Mouse (Mus musculus) heart, postnatal 25 days (tissue): ENCODE results near the gene Mvb12a. TPM values are rescaled to one million over a fixed set of nuclear protein-coding genes. Genes with fewer than 3 reads are reported as not detected.
"Not testable (repeated sequence)": the region's sequence is repeated elsewhere in the genome, so short reads cannot be mapped to it uniquely, and the experiment has no call there.

Experiments
- DNase-seq: peaks from one replicate; pipeline ENCODE4 v3.0.0; 2022; ENCODE audit warnings: low spot score
- intact Hi-C: fragments of 180-260 bp; cut with DNase I; formaldehyde crosslinking; loops from one replicate; pipeline ENCODE4 v1.15.1; 2025
- total RNA-seq, 2 experiments: library from RNA; stranded (reverse); gene quantifications; 2 replicates each; pipeline ENCODE4 v1.2.3; 2021

Mvb12a gene
- total RNA-seq, 2 experiments from 2014 or later: 27.0 to 31.1 TPM

DNA sequence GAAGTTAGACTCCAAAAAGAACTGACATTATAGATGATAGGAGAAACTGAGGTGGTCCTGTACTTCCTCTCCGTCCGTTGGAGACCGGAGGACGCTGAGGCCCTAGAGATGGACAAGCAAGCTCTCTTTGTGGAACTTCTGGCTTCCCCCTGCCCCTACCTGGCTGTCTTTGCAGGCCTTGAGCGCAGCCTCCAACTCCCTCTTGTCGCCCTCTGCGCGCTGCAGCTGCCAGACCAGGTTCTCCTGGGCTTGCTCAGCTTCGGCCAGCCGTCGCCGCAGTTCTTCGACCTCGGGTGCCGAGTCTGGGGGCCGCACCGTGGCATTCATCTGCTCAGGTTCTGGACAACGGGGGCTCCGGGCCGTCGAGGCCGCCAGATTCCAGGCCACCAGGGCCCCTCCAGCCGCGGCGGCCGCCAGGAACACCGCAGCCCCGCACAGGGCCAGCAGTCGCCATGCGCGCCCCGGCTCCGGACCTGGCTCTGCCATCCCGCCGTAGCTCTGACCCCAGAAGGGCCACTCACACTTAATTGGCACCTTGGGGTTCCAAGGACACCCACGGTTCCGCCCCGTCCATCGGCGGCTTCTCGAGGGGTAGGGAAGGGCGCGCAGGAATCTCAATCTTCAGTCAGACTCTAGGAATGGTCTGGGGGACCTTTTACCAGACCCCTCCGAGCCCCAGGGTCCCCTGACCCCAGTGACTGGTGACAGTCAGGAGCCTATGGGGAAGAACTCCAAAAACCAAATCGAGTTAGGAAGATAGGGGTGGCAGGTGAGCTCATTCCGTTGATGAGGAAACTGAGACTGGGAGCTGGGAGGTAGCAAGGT lies 17.3 kb upstream of the Mvb12a start, which contains the start of gene Ccdc194:
Gene Ccdc194, minus strand, starts transcription at position 486 of the 825 bp plus-strand sequence.
- no peak for DNase-seq
- intact Hi-C loops: no loop called here

DNA sequence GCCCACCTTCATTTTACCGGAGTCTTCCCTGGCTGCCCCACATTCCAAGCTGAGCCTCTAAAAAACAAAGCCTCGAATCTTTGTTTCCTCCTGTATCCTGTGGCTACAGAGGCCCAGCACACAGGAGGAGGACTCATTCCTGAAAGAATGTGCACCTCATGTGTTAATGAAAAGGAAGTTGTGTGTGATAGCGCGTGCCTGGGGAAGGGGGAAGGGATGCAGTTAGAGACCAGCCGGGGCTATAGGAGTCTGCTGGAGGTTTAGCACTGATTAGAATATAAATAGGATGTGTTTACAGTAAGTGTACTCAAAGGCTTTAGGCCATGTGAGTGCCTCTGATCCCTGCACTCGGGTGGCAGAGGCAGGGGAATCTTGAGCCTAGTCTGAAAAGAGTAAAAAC lies 16.4 kb upstream of the Mvb12a start:
- intact Hi-C loops: no loop called here

DNA sequence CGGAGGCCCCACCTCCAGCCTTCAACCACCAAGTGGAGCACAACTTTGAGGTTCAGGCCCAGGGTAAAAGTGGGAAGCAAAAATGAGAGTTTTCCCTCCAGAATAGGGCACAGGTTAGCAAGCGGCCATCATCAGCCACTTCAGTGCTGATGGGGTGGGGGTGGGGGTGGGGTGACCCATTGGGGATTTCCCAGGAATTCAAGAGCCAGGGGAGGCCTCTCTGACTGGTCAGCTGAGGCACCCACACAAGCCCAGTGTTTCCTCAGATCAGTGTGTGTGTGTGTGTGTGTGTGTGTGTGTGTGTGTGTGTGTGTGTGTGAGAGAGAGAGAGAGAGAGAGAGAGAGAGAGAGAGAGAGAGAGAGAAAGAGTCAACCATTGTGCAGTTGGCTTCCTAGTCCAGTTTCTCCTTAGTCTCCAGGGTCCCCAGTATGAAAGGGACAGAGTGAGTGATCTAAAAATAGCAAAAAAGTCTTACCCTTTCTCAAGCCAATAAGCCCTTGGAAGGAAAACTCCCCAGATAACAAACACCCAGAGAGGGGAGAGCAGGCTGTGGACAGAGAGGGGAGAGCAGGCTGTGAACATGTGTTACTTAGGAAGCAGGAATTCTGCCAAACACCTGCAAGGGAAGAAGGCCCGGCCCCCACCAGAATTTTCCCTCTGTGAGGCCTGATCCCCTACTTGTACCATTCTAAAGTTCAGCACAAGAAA lies 15.4 kb upstream of the Mvb12a start:
- DNase-seq: no peak
- intact Hi-C loops: no loop called here

More for the DNA sequence above, 16.4 kb upstream of the Mvb12a start:
- DNase-seq: no peak

DNA sequence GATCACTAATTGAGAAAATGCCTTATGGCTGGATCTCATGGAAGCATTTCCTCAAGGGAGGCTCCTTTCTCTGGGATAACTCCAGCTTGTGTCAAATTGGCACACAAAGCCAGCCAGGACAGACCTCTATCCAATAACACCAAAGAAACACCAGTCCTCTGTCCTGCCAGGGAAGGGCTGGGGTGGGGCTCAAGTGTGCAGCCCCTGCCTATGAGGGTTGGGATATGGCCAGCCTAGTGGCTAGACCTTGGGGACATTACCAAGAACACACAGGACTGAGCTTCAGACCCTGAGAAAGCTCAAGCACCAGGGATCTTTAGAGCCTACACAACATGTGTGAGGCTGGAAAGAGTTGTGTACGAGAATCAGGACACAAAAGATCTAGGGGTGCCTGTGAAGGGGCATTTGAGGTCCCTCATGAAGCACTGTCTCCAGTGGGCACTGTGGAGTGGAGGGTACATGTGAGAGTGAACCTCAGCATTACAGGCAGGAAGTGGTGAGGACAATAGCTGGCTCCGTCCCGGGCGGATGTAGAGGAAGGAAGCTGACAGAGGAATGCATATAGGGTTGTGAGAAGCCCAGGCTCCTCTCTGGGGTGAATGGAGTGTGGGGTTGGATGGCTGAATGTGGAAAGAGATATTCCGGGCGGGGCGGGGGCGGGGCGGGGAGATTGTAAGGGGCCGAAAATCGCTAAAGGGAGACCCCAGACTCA lies 14.2 kb upstream of the Mvb12a start:
- DNase-seq: peak; percentile 43
- intact Hi-C loops: no loop called here

DNA sequence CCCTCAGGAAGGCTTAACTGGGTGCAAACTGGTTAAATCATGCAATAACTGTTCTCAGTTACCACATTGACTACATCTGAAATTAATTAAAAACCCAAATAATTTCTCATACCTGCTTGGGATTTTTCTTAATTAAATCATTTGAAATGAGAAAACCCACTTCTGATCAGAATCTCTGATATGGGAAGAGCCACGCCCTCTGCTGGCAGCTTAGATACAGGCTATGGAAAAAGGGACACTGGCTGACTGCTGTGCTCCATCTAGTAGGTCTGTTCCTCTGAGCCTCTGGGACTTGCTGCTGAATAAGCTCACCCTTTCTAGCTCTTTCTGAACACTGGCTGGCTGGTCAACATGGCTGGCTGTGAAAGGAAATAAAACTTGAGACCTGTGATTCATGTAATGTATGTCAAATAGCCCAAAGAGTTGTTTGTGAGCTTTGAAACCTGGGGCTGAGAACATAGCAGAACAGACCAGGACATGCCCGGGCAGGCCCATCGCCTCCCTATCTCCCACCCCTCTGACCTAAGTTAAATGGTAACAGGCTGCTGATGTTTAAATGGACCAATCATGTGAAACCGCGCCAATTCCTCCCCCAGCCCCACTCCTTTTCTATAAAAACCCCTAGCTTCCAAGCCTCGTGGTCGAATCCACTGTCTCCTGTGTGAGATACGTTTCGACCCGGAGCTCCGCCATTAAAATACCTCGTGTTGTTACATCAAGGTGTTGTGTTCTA lies 11.8 kb upstream of the Mvb12a start:
- DNase-seq: not testable (repeated sequence)

DNA sequence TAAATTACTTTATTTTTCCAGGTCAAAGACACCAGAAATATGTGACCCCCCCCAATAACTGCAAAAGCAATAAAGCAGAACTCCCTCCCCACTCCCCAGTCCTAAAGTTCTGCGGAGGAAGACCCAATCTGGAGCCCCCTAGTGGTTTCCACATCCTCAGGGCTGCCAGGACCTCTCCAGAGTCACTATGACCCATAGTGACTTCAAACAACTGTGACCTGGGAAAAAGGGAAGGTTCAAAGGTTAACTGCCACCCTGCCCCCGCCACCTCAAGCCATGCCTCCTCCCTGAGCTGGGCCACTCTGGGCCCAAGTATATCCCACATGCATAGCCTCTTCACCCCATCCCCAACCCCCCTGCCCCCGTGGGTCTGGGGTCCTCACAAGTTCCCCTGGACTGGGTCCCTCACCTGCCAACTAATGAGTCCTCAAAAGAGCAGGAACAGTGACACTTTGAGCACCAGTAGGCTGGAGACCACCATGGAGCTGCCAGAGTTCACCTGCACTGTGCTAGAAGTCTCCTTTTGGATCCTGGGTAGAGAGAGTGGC lies 8.4 kb upstream of the Mvb12a start:
- no peak for DNase-seq
- intact Hi-C loops: no loop called here

More for the DNA sequence above, 11.8 kb upstream of the Mvb12a start:
- intact Hi-C loops: not testable (repeated sequence)

DNA sequence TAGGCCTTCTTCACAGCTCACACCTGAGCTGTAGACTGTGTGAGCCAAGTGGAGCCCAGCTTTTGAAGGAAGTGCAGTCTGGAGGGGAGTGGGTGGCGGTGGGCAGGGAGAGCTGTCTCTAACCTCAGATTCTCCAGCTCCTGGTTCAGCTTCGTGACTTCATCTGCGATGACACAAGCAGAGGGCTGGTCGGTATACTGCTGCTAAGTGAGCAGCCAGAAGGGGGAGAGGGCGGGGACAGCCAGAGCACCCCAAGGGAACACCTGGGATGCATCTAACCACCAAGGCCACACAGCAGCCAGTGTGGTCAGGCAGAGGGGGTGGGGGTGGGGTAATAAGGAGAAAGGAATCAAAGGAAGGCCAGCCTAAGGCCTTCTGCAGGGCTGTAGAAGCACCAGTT lies 7.1 kb upstream of the Mvb12a start:
- no peak for DNase-seq
- intact Hi-C loops: no loop called here

DNA sequence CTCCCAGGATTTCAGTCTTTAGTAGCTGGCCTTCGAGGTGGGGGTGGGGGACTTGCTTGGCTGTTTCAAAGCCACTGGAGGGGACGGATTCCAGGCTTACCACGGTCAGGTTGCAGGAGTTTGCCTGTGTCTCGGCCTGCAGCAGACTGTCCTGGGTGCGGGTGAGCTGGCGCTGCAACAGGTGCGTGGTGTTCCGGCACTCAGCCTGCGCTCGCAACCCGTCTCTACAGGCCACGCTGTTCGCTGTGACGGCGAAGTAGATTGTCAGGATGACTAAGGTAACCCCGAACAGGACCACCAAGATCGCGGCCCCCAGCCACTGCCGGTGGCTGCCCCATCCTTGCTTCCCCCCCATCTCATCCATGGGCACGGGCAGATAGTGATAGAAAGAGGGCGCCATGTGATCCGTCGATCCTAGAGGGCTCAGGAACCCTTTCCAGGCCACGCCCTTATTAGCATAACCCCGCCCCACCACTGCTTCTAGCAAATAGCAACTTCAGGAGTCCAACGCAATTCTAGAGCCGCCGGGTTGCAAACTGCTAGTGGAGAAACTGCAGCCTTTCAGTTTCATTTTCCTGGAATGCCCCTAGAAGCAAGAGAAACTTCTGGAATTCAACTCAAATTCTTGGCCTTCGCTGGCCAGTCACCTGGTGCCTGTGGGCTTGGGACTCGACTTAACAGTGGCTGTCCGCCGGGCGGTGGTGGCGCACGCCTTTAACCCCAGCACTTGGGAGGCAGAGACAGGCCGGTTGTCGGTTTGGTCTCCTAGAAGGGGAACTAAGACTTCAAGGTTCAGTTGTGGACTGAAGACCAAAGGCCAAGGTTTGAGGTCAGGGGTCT lies 5.5 kb upstream of the Mvb12a start, which contains the start of gene Bst2:
Gene Bst2, minus strand, starts transcription at position 429 of the 840 bp plus-strand sequence.
- intact Hi-C loops: no loop called here

DNA sequence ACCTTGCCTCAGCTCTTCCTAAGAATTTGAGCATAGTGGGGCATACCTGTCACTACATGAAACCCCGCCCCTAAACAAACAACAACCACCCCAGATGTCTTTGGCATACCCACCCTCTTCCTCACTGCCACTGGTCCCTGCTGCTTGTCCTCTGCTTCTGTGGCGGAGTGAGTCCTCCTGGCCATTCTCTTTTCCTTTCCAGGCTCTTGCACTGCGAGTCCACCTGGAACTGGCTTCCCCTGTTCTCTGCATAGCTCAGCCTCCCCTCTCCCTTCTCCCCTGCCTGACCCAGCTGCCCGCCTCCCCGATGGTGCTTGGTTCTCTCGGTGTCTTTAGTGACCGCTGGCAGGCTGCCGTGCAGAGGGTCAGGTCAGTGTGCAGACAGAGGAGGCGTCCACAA lies 1.0 kb downstream of the Mvb12a start:
- DNase-seq: no peak
- intact Hi-C loops: no loop called here

More for the DNA sequence above, 5.5 kb upstream of the Mvb12a start, which contains the start of gene Bst2:
- peak; percentile 82 for DNase-seq

DNA sequence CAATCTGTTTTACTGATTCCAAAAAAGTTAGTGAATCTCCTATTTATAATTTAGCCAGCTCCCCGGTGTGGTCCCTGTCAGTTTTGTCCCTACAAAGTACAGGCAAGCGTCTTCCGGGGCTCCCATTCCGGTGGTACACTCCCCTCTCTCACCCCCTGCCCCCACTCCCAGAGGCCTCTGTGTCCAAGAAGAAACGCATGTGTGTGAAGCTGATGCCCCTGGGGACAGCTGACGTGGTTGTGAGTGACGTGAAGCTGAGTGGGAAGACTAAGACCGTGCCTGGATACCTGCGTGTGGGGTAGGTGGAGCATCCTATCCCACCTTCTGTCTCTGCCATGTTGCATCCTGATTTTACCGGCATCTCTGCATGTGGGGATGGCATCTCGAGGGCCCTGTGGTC lies 2.3 kb downstream of the Mvb12a start:
- DNase-seq: no peak
- intact Hi-C loops: no loop called here

DNA sequence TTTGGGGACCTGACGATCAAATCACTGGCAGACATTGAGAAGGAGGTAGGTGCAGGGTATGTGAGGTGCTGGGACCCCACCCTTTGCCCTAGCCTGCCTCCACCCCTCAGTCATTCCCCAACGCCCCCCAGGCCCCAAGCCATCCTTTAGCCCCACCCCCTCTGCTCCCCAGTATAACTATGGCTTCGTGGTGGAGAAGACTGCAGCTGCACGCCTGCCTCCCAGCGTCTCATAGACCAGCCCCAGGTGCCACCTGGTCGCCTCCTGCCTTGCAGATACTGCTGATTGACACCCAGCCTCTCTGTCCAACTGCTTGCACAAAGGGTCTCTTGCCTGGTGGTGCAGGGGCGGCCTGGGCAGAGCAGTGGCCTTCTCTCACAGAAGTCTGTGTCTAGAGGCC lies 4.9 kb downstream of the Mvb12a start:
- intact Hi-C loops: no loop called here
- DNase-seq: no peak

DNA sequence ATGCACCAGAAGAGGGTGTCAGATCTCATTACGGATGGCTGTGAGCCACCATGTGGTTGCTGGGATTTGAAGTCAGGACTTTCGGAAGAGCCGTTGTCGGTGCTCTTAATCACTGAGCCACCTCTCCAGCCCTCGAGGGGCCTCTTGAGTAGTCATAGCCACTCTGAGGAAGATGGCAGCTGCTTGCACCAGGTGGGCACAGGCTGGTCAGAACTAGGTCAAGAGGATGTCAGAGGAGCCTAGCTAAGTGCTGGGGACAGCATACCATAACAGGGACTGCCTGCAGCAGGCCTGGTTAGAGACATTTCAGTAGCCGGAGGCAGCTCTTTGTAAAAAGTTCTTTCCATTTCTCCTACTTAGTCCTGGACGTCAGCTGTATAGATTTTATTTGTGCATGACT lies 8.0 kb downstream of the Mvb12a start:
- intact Hi-C loops: no loop called here
- no peak for DNase-seq

DNA sequence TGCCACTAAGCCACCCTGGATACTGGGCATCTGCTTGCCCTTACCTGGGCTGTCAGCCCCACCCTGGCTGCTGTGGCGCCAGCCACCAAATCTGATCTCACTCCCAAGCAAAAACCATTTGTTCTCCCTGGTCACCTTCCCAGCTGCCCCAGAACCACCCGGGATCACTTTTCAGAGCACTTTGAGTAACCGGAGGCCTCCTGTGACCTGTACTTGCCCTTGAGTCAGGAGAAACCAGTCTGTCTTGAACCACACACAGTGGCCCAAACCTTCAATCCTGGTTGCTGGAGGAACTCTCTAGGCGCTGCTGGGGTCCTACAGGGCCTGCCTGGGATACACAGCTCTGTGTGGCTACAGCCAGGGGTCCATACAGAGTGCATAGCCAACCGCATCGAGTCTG lies 10.0 kb downstream of the Mvb12a start:
- intact Hi-C loops: no loop called here
- no peak for DNase-seq

DNA sequence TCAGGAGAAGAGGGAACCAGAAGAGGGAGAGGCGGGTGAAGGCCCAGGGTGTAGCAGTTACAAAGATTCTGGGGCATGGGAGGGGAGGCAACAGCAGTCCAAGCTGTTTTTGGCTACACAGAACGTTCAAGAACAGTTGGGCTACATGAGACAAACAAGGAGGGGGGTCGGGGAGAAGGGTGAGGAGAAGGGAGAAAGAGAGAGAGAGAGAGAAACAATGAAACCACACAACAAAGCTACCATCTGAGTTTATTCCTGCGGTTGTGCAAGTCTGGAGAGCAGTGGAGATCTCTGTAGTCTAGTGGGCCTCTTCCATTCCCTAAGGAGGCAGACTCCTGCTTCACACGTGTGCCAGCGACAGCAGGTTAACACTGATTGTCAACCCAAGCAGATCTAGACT lies 11.3 kb downstream of the Mvb12a start:
- intact Hi-C loops: no loop called here
- DNase-seq: no peak

DNA sequence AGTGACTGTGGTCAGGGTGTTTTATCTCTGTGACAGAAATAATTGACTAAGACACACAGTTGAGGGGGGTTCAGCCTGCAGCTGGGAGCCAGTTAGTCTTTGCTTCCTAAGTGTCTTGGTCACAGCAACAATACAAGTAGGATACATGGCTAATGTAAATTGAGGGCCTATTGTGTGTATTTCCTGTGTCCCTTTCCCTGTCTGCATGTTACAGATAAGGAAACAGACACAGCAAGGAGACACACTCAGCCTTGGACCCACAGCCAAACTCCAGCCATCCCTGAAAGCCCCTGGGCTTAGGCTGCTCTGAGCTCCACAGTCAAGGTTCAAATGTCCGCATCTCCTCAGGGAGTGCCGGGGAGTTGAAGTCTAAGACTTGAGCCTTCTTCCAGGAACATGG lies 11.9 kb downstream of the Mvb12a start:
- intact Hi-C loops: no loop called here
- no peak for DNase-seq

DNA sequence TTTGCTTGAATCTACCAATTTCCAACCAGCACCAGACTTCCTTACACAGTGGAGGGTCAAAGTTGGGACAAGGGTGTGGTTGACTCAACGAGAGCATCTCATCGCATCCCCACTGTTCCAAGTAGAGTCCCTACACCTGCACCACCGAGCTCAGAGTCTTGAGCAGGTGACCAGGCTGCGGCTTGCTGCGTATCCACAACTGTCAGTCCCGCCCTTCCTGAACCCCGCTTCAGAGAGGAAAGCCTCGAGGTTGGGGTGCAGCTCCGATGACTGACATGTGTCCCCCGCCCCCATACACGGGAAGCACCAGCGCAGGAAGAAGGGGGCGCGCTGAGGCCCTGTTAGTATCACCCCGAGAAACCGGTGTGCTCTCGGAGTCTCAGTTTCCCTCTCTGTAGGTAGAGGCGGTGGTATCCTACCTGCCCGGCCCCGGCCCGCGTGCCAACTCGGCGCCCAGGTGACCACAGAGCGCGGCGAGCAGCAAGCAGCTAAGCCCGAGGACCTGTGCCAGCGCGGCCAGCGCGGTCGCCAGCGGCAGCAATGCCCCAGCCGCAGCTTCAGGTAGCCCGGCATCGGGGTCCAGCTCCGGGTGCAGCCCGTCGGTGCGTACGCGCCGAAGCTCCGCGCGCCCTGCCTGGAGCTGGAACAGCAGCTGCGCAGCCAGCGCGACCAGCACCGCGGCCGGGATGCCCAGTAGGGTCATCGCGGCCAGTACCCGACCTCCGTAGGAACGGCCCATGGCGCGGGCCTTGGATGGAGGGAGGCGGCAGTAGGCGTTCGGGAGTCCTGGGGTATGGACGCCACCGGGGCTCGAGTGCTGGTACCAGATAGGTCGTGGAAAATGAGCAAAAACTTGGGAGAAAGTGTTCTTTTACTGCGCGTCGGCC lies 15.6 kb downstream of the Mvb12a start, which contains the start of gene Tmem221:
Gene Tmem221, minus strand, starts transcription at position 801 of the 887 bp plus-strand sequence.
- DNase-seq: no peak
- intact Hi-C loops: no loop called here

DNA sequence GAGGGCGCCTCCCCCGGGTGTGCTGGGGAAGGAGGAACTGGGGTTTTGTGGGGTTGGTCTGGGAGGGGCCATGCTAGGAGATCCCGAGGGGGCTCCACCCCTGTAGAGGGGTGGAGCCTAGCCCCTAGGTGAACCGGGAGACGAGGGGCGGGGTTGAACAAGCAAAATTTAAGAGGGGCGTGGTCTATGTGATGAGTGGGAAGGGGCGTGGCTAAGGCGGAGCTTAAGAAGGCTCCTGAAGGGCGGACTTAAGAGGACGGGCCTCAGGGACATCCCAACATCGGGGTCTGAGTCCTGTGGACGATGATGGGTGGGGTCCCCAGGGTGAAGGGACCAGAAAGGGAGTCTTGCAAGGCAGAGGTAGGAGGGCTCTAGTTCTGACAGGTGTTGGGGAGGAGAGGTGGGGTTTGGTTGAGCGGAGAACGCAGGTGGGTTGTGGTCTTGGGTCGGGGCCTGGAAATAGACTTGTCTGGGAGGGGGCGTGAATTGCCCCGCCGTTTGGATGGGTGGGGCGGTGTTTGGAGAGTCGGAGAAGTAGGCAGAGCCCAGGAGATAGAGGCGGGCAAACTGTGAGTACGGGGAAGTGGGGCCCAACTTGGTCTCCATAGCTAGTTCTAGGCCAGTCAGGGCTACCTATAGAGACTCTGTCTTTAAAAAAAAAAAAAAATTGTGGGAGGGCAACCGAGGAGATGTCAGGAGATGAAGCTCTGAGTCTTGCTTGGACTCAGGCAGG lies 16.4 kb downstream of the Mvb12a start:
- DNase-seq: peak; percentile 39
- intact Hi-C loops: no loop called here
